In the genomic region with DNA sequence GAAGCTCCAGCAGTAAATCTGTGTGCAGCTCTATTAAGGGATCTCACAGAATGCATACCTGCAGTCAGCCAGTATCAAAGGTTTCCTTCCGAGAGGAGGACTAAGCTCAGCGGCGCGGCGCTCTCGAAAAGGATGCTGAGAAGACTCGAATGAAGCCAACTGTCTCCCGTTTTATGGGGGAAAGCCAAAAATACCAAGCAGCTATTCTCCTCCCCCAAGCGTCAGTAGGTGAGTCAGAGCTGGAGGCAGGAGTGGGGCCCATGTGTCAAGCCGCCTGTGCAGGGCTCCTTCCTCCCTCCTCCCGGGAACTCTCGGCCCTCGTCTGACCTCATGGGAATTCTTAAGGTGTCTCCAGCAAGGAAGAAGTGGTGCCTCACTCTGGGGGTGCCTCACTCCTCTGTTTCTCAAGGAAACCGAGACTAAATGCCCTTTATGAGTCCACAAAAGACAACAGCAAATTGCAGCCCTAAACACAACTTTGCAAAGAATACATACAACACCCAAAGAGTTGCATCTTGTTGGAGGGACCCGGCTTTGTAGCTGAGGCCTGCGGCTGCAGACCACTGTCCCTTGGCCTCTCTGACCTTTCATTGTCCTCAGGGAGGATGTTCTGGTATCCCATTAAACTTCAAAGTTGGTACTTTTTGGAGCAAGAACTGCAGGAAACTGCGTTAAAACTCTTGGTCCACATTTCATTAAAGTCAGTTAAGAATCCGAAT, we compare ENCODE assay signal across 8 mouse cellular contexts. TPM values are rescaled to one million over a fixed set of nuclear protein-coding genes. Genes with fewer than 3 reads are reported as not detected.
DNase-seq lines count a peak whose midpoint lies in the region; ATAC-seq and TF ChIP-seq lines count a peak whose summit lies in the region.

No protein-coding gene starts in this region.

- no peaks in the 10 kb centered on the region for H3K9me3 ChIP-seq in heart, embryonic 15.5 days (replicated peaks)

- 11% methylated on average over 18 of the region's 18 CpGs for WGBS in heart, embryonic 15.5 days
- WGBS in small intestine, adult 2 months = 10% methylated on average over 18 of the region's 18 CpGs

- peak; percentile 64 to 65 for DNase-seq in layer of hippocampus, adult 2 months (ENCODE audit: low spot score in 2 of 2)
- no peak for DNase-seq in layer of hippocampus, postnatal 14 days (ENCODE audit: low spot score in 2 of 2)
- DNase-seq in T-cell, adult 2 months (ENCODE audit: low spot score) = peak; percentile 7
- DNase-seq in embryo, embryonic 9.5 days (ENCODE audit: extremely low spot score) = peak; percentile 40
- peak; percentile 31 to 62 for DNase-seq in kidney, postnatal 25 days
- DNase-seq in lung, postnatal 10 days = peak; percentile 60

- no peak overlapping the region for H3K9ac ChIP-seq in heart, embryonic 15.5 days

- peak overlapping the region; percentile 93 for H3K27ac ChIP-seq in layer of hippocampus, adult 2 months
- no peak overlapping the region for H3K27ac ChIP-seq in heart, embryonic 15.5 days
- H3K27ac ChIP-seq in small intestine, adult 2 months (ENCODE audit: insufficient read depth, low read depth, low read length) = no peak overlapping the region; the same call in 1 of the 2 replicates

- peak overlapping the region; percentile 96 for H3K4me2 ChIP-seq in heart, embryonic 15.5 days

- peak overlapping the region; percentile 86 for H3K4me3 ChIP-seq in layer of hippocampus, adult 2 months
- peak overlapping the region; percentile 71 for H3K4me3 ChIP-seq in heart, embryonic 15.5 days
- H3K4me3 ChIP-seq in small intestine, adult 2 months (ENCODE audit: low read depth, low read length) = peak overlapping the region; percentile 15

- peaks cover 41% of the 10 kb centered on the region for H3K27me3 ChIP-seq in heart, embryonic 15.5 days
- H3K27me3 ChIP-seq in small intestine, adult 2 months (ENCODE audit: control insufficient read depth, insufficient read depth, low read length) = peaks cover 15% of the 10 kb centered on the region

- TF ChIP-seq CTCF in layer of hippocampus, adult 2 months (conservative IDR thresholded peaks at IDR 0.05) = no peak
- TF ChIP-seq CTCF in small intestine, adult 2 months (IDR thresholded peaks at IDR 0.05; ENCODE audit: extremely low read depth, insufficient read length, insufficient replicate concordance, low read depth, low read length) = no peak

- peaks cover 35% of the 10 kb centered on the region for H3K4me1 ChIP-seq in heart, embryonic 15.5 days (replicated peaks)
- no peaks in the 10 kb centered on the region for H3K4me1 ChIP-seq in small intestine, adult 2 months (ENCODE audit: control insufficient read depth, insufficient read depth, insufficient read length, low read length)

- no peaks in the 10 kb centered on the region for H3K36me3 ChIP-seq in heart, embryonic 15.5 days
- no peaks in the 10 kb centered on the region for H3K36me3 ChIP-seq in small intestine, adult 2 months (ENCODE audit: control insufficient read depth, insufficient read depth, low read length)

- no peak for ATAC-seq in heart, embryonic 15.5 days (replicated peaks; ENCODE audit: insufficient number of reproducible peaks, insufficient read depth, low FRiP score, low read depth)

- no peak for TF ChIP-seq POLR2A in small intestine, adult 2 months (IDR thresholded peaks at IDR 0.05; ENCODE audit: low read depth, low read length)

RNA-seq across cellular contexts. Expression of a gene that starts 2.0 kb away (rescaled TPM):
- 10 to 100 TPM; 30.9 to 36.3 TPM for total RNA-seq in layer of hippocampus, adult 2 months (2021)
- total RNA-seq in layer of hippocampus, postnatal 14 days (2021) = 10 to 100 TPM; 22.5 to 22.9 TPM
- 4.3 and 8.9 TPM in 2 replicates for polyA plus RNA-seq in heart, embryonic 15.5 days (2015; fragmentation: Nextera tagmentation; extraction: Ambion mirVana)
- 3.3 and 10.3 TPM in 2 replicates for polyA plus RNA-seq in small intestine, adult 2 months (2012; rRNA removed)

Comparison
In these comparisons a context has a peak if more than half of its experiments do, and no peak if none do; other contexts are left out.
1. DNase-seq: peak in layer of hippocampus, adult 2 months (2 of 2), T-cell, adult 2 months (single experiment), embryo, embryonic 9.5 days (single experiment), kidney, postnatal 25 days (2 of 2) and lung, postnatal 10 days (single experiment); none in layer of hippocampus, postnatal 14 days (0 of 2).
2. H3K4me3 ChIP-seq: peak in every context shown above with its lines; median percentile 86 in layer of hippocampus, adult 2 months; 71 in heart, embryonic 15.5 days; 15 in small intestine, adult 2 months.